ENCODE assay signal across 11 mouse cellular contexts in genomic region chr11:4948792-4949191, GRCm38 (mm10). TPM values are rescaled to one million over a fixed set of nuclear protein-coding genes. Genes with fewer than 3 reads are reported as not detected.
A peak's percentile ranks its signal among the peaks of the same experiment; 100 is the strongest.
DNase-seq lines count a peak whose midpoint lies in the region; ATAC-seq lines count a peak whose summit lies in the region.
"Had no signal": no experiment of that assay in that cellular context is flagged by ENCODE, and none has a peak within 500 bp of the region (broad histone marks: within the 10 kb centered on the region; RNA-seq: fewer than 3 reads in every experiment).

No protein-coding gene starts in this region.

- ATAC-seq in kidney, embryonic 15.5 days (replicated peaks; ENCODE audit: low FRiP score) = no peak
- ATAC-seq in kidney, embryonic 14.5 days (ENCODE audit: low FRiP score, low TSS enrichment) = no peak
- ATAC-seq in forebrain, embryonic 14.5 days = no peak
- no peak for ATAC-seq in neural tube, embryonic 13.5 days (ENCODE audit: low read depth)
- ATAC-seq: CD4-positive, CD25-positive, alpha-beta regulatory T cell, adult 4 months had no signal

- H3K4me2 ChIP-seq in kidney, embryonic 15.5 days = peak overlapping the region; percentile 29; the same call in 1 of the 2 replicates
- no peak overlapping the region for H3K4me2 ChIP-seq in kidney, embryonic 14.5 days (replicated peaks; ENCODE audit: low read depth, low read length)
- H3K4me2 ChIP-seq in forebrain, embryonic 14.5 days (ENCODE audit: low read length) = peak overlapping the region; percentile 79
- H3K4me2 ChIP-seq in neural tube, embryonic 13.5 days = peak overlapping the region; percentile 77

- H3K4me1 ChIP-seq in kidney, embryonic 15.5 days = peaks cover 24% of the 10 kb centered on the region
- peaks cover 12% of the 10 kb centered on the region for H3K4me1 ChIP-seq in kidney, embryonic 14.5 days (ENCODE audit: control insufficient read depth, insufficient read depth, low read length)
- H3K4me1 ChIP-seq in forebrain, embryonic 14.5 days (ENCODE audit: control insufficient read depth, insufficient read depth, low read length) = peaks cover under 1% of the 10 kb centered on the region; the same call in 1 of the 2 replicates
- H3K4me1 ChIP-seq in neural tube, embryonic 13.5 days (replicated peaks) = peaks cover 50% of the 10 kb centered on the region
- H3K4me1 ChIP-seq in limb, embryonic 10.5 days = peaks cover 24% of the 10 kb centered on the region

- H3K4me3 ChIP-seq in kidney, embryonic 15.5 days (replicated peaks) = no peak overlapping the region
- no peak overlapping the region for H3K4me3 ChIP-seq in kidney, embryonic 14.5 days (ENCODE audit: low read length)
- peak overlapping the region; percentile 62 for H3K4me3 ChIP-seq in forebrain, embryonic 14.5 days (ENCODE audit: low read depth, low read length)
- H3K4me3 ChIP-seq in neural tube, embryonic 13.5 days = peak overlapping the region; percentile 67
- no peak overlapping the region for H3K4me3 ChIP-seq in limb, embryonic 10.5 days

- 36% methylated on average over 8 of the region's 8 CpGs for WGBS in kidney, embryonic 15.5 days
- WGBS in kidney, embryonic 14.5 days = 32% methylated on average over 8 of the region's 8 CpGs
- WGBS in forebrain, embryonic 14.5 days = 35% methylated on average over 8 of the region's 8 CpGs
- WGBS in neural tube, embryonic 13.5 days = 32% methylated on average over 8 of the region's 8 CpGs
- WGBS in limb, embryonic 10.5 days = 38% methylated on average over 8 of the region's 8 CpGs

- H3K36me3 ChIP-seq in kidney, embryonic 15.5 days = no peaks in the 10 kb centered on the region
- no peaks in the 10 kb centered on the region for H3K36me3 ChIP-seq in kidney, embryonic 14.5 days (ENCODE audit: control insufficient read depth, insufficient read depth, low read length)
- no peaks in the 10 kb centered on the region for H3K36me3 ChIP-seq in forebrain, embryonic 14.5 days (ENCODE audit: control insufficient read depth, insufficient read depth, low read length)
- H3K36me3 ChIP-seq in neural tube, embryonic 13.5 days = no peaks in the 10 kb centered on the region
- H3K36me3 ChIP-seq in limb, embryonic 10.5 days = no peaks in the 10 kb centered on the region

- H3K27me3 ChIP-seq in kidney, embryonic 15.5 days = peaks cover 97% of the 10 kb centered on the region
- peaks cover 79% of the 10 kb centered on the region for H3K27me3 ChIP-seq in kidney, embryonic 14.5 days (ENCODE audit: control insufficient read depth, insufficient read depth, low read length)
- peaks cover 73% of the 10 kb centered on the region for H3K27me3 ChIP-seq in forebrain, embryonic 14.5 days (replicated peaks; ENCODE audit: control insufficient read depth, insufficient read depth, low read length)
- H3K27me3 ChIP-seq in neural tube, embryonic 13.5 days = peaks cover 98% of the 10 kb centered on the region
- H3K27me3 ChIP-seq in limb, embryonic 10.5 days (ENCODE audit: low read depth, poor library complexity, severe bottlenecking) = peaks cover 100% of the 10 kb centered on the region

- no peak overlapping the region for H3K27ac ChIP-seq in kidney, embryonic 15.5 days
- H3K27ac ChIP-seq in kidney, embryonic 14.5 days (ENCODE audit: low read depth, low read length) = no peak overlapping the region
- no peak overlapping the region for H3K27ac ChIP-seq in forebrain, embryonic 14.5 days (ENCODE audit: low read depth, low read length)
- no peak overlapping the region for H3K27ac ChIP-seq in neural tube, embryonic 13.5 days (replicated peaks)
- no peak overlapping the region for H3K27ac ChIP-seq in limb, embryonic 10.5 days

- no peak overlapping the region for H3K9ac ChIP-seq in kidney, embryonic 15.5 days
- H3K9ac ChIP-seq in kidney, embryonic 14.5 days (ENCODE audit: low read depth, low read length) = no peak overlapping the region
- H3K9ac ChIP-seq in forebrain, embryonic 14.5 days (ENCODE audit: low read length) = no peak overlapping the region
- H3K9ac ChIP-seq in neural tube, embryonic 13.5 days = peak overlapping the region; percentile 83

- DNase-seq in forebrain, embryonic 14.5 days (ENCODE audit: low spot score) = no peak
- DNase-seq in induced T-regulatory cell, adult 2 months (ENCODE audit: low read depth) = peak; percentile 10
- no peak for DNase-seq in limb, embryonic 10.5 days (ENCODE audit: low spot score)
- no peak for DNase-seq in adrenal gland, adult 18-20 months (ENCODE audit: low spot score in 2 of 2)
- DNase-seq: adrenal gland, adult 8-10 months; gastrocnemius, postnatal 25 days; thymus, adult 18-20 months had no signal

- H3K9me3 ChIP-seq in kidney, embryonic 15.5 days (replicated peaks) = no peaks in the 10 kb centered on the region
- H3K9me3 ChIP-seq in kidney, embryonic 14.5 days (ENCODE audit: control insufficient read depth, low read length) = no peaks in the 10 kb centered on the region
- no peaks in the 10 kb centered on the region for H3K9me3 ChIP-seq in forebrain, embryonic 14.5 days (replicated peaks; ENCODE audit: control insufficient read depth, low read length)
- no peaks in the 10 kb centered on the region for H3K9me3 ChIP-seq in neural tube, embryonic 13.5 days
- no peaks in the 10 kb centered on the region for H3K9me3 ChIP-seq in limb, embryonic 10.5 days (replicated peaks)

RNA-seq across cellular contexts. Expression of gene Nefh, which starts 0.9 kb away (rescaled TPM):
- 0.31 and 0.57 TPM in 2 replicates for polyA plus RNA-seq in kidney, embryonic 15.5 days (2015; fragmentation: Nextera tagmentation; extraction: Ambion mirVana)
- 0.22 and 0.23 TPM in 2 replicates for polyA plus RNA-seq in kidney, embryonic 14.5 days (2014; fragmentation: Nextera tagmentation; extraction: Ambion mirVana)
- 0.75 and 1.0 TPM in 2 replicates for polyA plus RNA-seq in forebrain, embryonic 14.5 days (2014; fragmentation: Nextera tagmentation; extraction: Ambion mirVana)
- polyA plus RNA-seq in neural tube, embryonic 13.5 days (2015; fragmentation: Nextera tagmentation; extraction: Ambion mirVana) = 8.1 and 8.6 TPM in 2 replicates
- polyA plus RNA-seq in limb, embryonic 10.5 days (2016; fragmentation: Nextera tagmentation; extraction: Ambion mirVana) = 0.08 TPM in 1 of 2 replicates, not detected in the other
- total RNA-seq in adrenal gland, adult 18-20 months (2021) = 1 to 10 TPM; 1.9 to 2.7 TPM
- total RNA-seq: gastrocnemius, postnatal 25 days had no signal

RNA-seq across cellular contexts. Expression of gene Ap1b1, which starts 37.8 kb away (rescaled TPM):
- polyA plus RNA-seq in kidney, embryonic 15.5 days (2015; fragmentation: Nextera tagmentation; extraction: Ambion mirVana) = 59.8 and 65.3 TPM in 2 replicates
- polyA plus RNA-seq in kidney, embryonic 14.5 days (2014; fragmentation: Nextera tagmentation; extraction: Ambion mirVana) = 35.1 and 62.6 TPM in 2 replicates
- polyA plus RNA-seq in forebrain, embryonic 14.5 days (2014; fragmentation: Nextera tagmentation; extraction: Ambion mirVana) = 58.4 and 75.5 TPM in 2 replicates
- 84.5 and 89.7 TPM in 2 replicates for polyA plus RNA-seq in neural tube, embryonic 13.5 days (2015; fragmentation: Nextera tagmentation; extraction: Ambion mirVana)
- polyA plus RNA-seq in limb, embryonic 10.5 days (2016; fragmentation: Nextera tagmentation; extraction: Ambion mirVana) = 49.2 and 60.2 TPM in 2 replicates
- 10 to 100 TPM; 54.3 to 73.9 TPM for total RNA-seq in adrenal gland, adult 18-20 months (2021)

RNA-seq across cellular contexts. Expression of gene Thoc5, which starts 53.7 kb away (rescaled TPM):
- polyA plus RNA-seq in kidney, embryonic 15.5 days (2015; fragmentation: Nextera tagmentation; extraction: Ambion mirVana) = 36.0 and 39.7 TPM in 2 replicates
- 39.4 and 47.1 TPM in 2 replicates for polyA plus RNA-seq in kidney, embryonic 14.5 days (2014; fragmentation: Nextera tagmentation; extraction: Ambion mirVana)
- polyA plus RNA-seq in forebrain, embryonic 14.5 days (2014; fragmentation: Nextera tagmentation; extraction: Ambion mirVana) = 72.8 and 77.5 TPM in 2 replicates
- polyA plus RNA-seq in neural tube, embryonic 13.5 days (2015; fragmentation: Nextera tagmentation; extraction: Ambion mirVana) = 53.5 and 57.0 TPM in 2 replicates
- polyA plus RNA-seq in limb, embryonic 10.5 days (2016; fragmentation: Nextera tagmentation; extraction: Ambion mirVana) = 46.3 and 47.5 TPM in 2 replicates
- 10 to 100 TPM; 27.9 to 28.0 TPM for total RNA-seq in adrenal gland, adult 18-20 months (2021)

Comparison
In these comparisons a context has a peak if more than half of its experiments do, and no peak if none do; other contexts are left out.
1. H3K4me3 ChIP-seq: peak in forebrain, embryonic 14.5 days (single experiment) and neural tube, embryonic 13.5 days (single experiment); none in kidney, embryonic 15.5 days (single experiment), kidney, embryonic 14.5 days (single experiment) and limb, embryonic 10.5 days (single experiment).